Mouse (Mus musculus): ENCODE results near the gene Fam19a2.

DNA sequence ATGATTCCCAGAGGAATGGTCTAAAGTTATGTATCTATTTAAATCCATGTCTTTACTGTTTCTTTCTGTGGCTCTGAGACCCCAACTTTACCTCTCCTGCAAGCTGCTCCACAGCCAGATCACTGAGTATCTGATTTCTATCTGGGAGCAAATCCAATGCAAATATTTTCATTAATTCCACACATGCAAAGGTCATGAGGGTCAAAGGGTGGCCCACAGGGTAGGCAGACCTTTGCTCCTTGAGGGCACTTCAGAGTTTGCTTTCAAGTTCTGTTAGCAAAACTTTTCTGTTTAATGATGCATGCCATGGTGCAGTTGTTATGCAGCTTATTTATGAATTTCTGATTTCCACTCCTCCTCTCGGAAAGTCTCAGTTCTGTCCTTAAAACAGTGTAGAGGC lies 303.9 kb downstream of the Fam19a2 start:
- TF ChIP-seq CTCF (IDR thresholded peaks at IDR 0.05; ENCODE audit: borderline replicate concordance, extremely low read depth, insufficient read depth, insufficient read length) = no peak
- TF ChIP-seq POLR2A (IDR thresholded peaks at IDR 0.05; ENCODE audit: borderline replicate concordance, extremely low read depth, insufficient read depth, insufficient read length, poor library complexity, severe bottlenecking) = no peak

Measured in brain, embryonic 14.5 days (tissue).